Mouse (Mus musculus) stomach, embryonic 14.5 days (tissue): Measurements from ENCODE around the gene Fibp. TPM values are rescaled to one million over a fixed set of nuclear protein-coding genes. Genes with fewer than 3 reads are reported as not detected.
A peak's percentile ranks its signal among the peaks of the same experiment; 100 is the strongest.

Experiments
- ATAC-seq: fragments of 200-750 bp; cut with Nextera tagmentation; 2 replicates; pipeline ENCODE4 v1.8.0; 2017; ENCODE audit warnings: low read depth, moderate TSS enrichment; ENCODE audit not compliant: insufficient number of reproducible peaks, insufficient read depth, low FRiP score
- H3K27ac ChIP-seq: fragments of 300-500 bp; sonication (generic); 2 replicates; pipeline ENCODE4 v1.5.1; 2014; ENCODE audit warnings: mild to moderate bottlenecking, low read length, moderate library complexity, mixed read lengths
- H3K27me3 ChIP-seq: fragments of 300-500 bp; sonication (generic); 2 replicates; pipeline ENCODE4 v1.6.1; 2014; ENCODE audit warnings: low read length, control low read depth, mixed read lengths; ENCODE audit not compliant: control insufficient read depth, insufficient read depth
- H3K36me3 ChIP-seq: fragments of 300-500 bp; sonication (generic); 2 replicates; pipeline ENCODE4 v1.6.1; 2014; ENCODE audit warnings: mild to moderate bottlenecking, control low read depth, low read length, moderate library complexity, mixed read lengths; ENCODE audit not compliant: control insufficient read depth, insufficient read depth
- H3K4me1 ChIP-seq: fragments of 300-500 bp; sonication (generic); 2 replicates; pipeline ENCODE4 v1.6.1; 2014; ENCODE audit warnings: low read length, control low read depth, mixed read lengths; ENCODE audit not compliant: control insufficient read depth, insufficient read depth
- H3K4me2 ChIP-seq: fragments of 300-500 bp; sonication (generic); replicated peaks from 2 replicates; pipeline ENCODE4 v1.6.1; 2014; ENCODE audit warnings: low read depth, low read length, control low read depth
- H3K4me3 ChIP-seq: fragments of 300-500 bp; sonication (generic); 2 replicates; pipeline ENCODE4 v1.5.1; 2014; ENCODE audit warnings: low read depth, low read length, control low read depth
- H3K9ac ChIP-seq: fragments of 300-500 bp; sonication (generic); replicated peaks from 2 replicates; pipeline ENCODE4 v1.6.1; 2014; ENCODE audit warnings: low read depth, mild to moderate bottlenecking, control low read depth, low read length, moderate library complexity, mixed read lengths
- H3K9me3 ChIP-seq: fragments of 300-500 bp; sonication (generic); 2 replicates; pipeline ENCODE4 v1.6.1; 2016; ENCODE audit warnings: low read depth, low read length, control low read depth; ENCODE audit not compliant: control insufficient read depth
- WGBS: fragments of 180-500 bp; shearing (Covaris S2); extraction: QIAGEN DNeasy Blood & Tissue Kit; methylation state at CpG from one replicate; pipeline ENCODE4 v1.1.7; 2014; 5-methylcytosine and 5-hydroxymethylcytosine counted together
- polyA plus RNA-seq: library from polyadenylated mRNA; unstranded; fragments of >200 nt; fragmentation: Nextera tagmentation; extraction: Ambion mirVana; gene quantifications from 2 replicates; pipeline ENCODE4 v1.2.1, GENCODE M21; 2014

Fibp gene
- polyA plus RNA-seq, 1 experiment from 2014 or later = 130 TPM

- no peak for ATAC-seq
- Histone ChIP-seq H3K4me3 (peak overlapping the region; percentile 74), H3K27ac (peak overlapping the region; percentile 58; the same call in 1 of the 2 replicates)
These were observed 4.8 kb upstream of the Fibp start for GRCm38 (mm10) chr19:5455568-5455967.

DNA sequence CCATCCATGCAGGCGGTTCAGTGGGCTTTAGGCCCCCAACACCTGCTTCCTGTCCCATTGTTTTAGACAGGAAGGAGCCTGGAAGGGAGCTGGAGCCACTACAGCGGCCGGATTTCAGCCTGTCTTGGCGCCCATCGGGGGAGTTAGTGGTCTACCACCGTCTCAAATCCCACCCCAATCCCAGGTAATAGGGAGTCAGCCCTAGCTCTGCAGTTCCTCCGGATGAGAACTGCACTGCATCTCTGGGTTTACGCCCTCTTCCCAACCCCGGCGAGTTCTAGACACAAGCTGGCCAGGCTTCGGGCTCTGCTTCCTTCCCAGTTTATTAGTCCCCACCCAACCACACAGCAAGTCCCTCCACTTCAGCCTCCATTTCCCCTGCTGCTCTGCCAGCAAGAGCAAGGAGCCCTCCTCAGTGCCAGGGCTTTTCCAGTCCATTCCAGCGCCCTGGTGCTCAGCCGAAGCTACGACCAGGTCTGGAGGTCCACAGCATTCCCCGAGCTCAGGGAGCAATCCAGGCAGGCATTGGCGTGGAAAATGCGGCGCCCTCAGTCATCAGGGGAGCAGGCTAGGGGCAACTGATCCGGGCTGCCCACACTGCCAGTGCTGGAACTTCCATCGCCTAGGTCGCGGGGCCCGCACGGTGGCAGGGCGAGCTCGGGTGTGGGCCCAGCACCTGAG lies 4.0 kb upstream of the Fibp start:
- Histone ChIP-seq H3K27ac (peak overlapping the region; percentile 87), H3K4me1 (peaks cover 29% of the 10 kb centered on the region), H3K9ac (peak overlapping the region; percentile 78), H3K9me3 (no peaks in the 10 kb centered on the region), H3K4me3 (peak overlapping the region; percentile 74), H3K27me3 (no peaks in the 10 kb centered on the region), H3K36me3 (0 out of 2 replicates have a peak, but pooled peaks cover 6% of the 10 kb centered on the region), H3K4me2 (peak overlapping the region; percentile 99)
- 4% methylated on average over 26 of the region's 26 CpGs for WGBS
- no peak for ATAC-seq

More at GRCm38 (mm10) chr19:5455568-5455967, 4.8 kb upstream of the Fibp start:
- Histone ChIP-seq H3K36me3 (0 out of 2 replicates have a peak, but pooled peaks cover 6% of the 10 kb centered on the region), H3K4me1 (peaks cover 24% of the 10 kb centered on the region), H3K9me3 (no peaks in the 10 kb centered on the region), H3K4me2 (peak overlapping the region; percentile 99), H3K27me3 (no peaks in the 10 kb centered on the region), H3K9ac (peak overlapping the region; percentile 78; the same call in 1 of the 2 replicates)
- WGBS = 50% methylated on average over 8 of the region's 8 CpGs

GRCm38 (mm10) chr19:5456922-5457745 lies 3.3 kb upstream of the Fibp start:
- under 1% methylated on average over 70 of the region's 70 CpGs for WGBS
- peak; percentile 93 for ATAC-seq

GRCm38 (mm10) chr19:5457746-5458442 lies 2.5 kb upstream of the Fibp start, which contains the start of gene Ccdc85b:
Gene Ccdc85b (minus strand): TSS chr19:5457894.
- H3K9me3 ChIP-seq = no peaks in the 10 kb centered on the region
- peak; percentile 8; the same call in 1 of the 2 replicates for ATAC-seq
- H3K9ac ChIP-seq = peak within 1 kb of the TSS; percentile 78
- H3K27me3 ChIP-seq = no peaks in the 10 kb centered on the region
- 7% methylated on average over 14 of the region's 14 CpGs for WGBS
- H3K4me2 ChIP-seq = peak within 1 kb of the TSS; percentile 99
- peaks cover 30% of the 10 kb centered on the region for H3K4me1 ChIP-seq
- peak within 1 kb of the TSS; percentile 74 for H3K4me3 ChIP-seq
- peaks cover 16% of the 10 kb centered on the region for H3K36me3 ChIP-seq
- peak within 1 kb of the TSS; percentile 87 for H3K27ac ChIP-seq

More at GRCm38 (mm10) chr19:5456922-5457745, 3.3 kb upstream of the Fibp start:
- Histone ChIP-seq H3K4me3 (peak overlapping the region; percentile 74), H3K36me3 (peaks cover 9% of the 10 kb centered on the region; the same call in 1 of the 2 replicates), H3K4me1 (peaks cover 30% of the 10 kb centered on the region), H3K27ac (peak overlapping the region; percentile 87), H3K9me3 (no peaks in the 10 kb centered on the region), H3K9ac (peak overlapping the region; percentile 78), H3K4me2 (peak overlapping the region; percentile 99), H3K27me3 (no peaks in the 10 kb centered on the region)

DNA sequence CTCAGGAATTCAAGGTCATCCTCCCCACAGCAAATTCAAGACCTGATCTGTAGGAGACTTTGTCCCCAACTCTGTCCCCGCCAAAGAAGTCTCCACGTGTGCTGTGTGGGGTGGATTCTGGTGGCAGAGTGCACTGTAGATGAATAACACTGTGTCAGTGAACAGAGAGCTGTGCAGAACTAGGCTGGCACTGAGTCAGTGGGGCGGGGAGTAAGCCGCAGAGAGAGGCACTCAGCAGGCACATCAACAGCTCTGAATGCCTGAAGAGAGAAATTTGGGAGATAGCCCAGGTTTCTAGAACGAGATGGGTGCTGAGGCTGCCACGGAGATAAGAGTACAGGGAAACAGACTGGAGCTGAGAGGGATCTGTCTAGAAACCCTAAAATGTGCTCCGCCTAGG lies 1.4 kb upstream of the Fibp start:
- Histone ChIP-seq H3K9ac (no peak overlapping the region), H3K4me3 (no peak overlapping the region), H3K9me3 (no peaks in the 10 kb centered on the region), H3K4me2 (no peak overlapping the region), H3K27ac (no peak overlapping the region), H3K4me1 (peaks cover 31% of the 10 kb centered on the region), H3K36me3 (peaks cover 23% of the 10 kb centered on the region), H3K27me3 (no peaks in the 10 kb centered on the region)
- 66% methylated on average over 7 of the region's 7 CpGs for WGBS
- no peak for ATAC-seq

DNA sequence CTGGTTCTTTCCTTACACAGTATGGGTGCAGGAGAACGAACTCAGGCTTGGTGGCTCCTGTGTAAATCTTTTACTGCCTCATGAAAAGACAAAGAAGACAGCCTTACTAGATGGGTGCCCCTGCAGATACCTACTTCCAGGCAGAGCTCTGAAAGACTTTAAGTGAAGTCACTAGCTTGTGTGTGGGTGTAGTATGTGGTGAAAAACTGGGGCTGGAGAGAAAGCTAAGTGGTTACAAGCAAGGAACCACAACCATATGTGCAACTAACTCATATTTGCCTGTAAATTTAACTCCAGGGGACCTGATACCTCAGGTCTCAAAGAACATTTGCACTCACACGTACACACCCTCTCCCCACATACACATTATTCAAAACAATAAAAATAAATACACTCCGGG lies 519 bp upstream of the Fibp start:
- Histone ChIP-seq H3K4me1 (peaks cover 33% of the 10 kb centered on the region), H3K27me3 (no peaks in the 10 kb centered on the region), H3K4me2 (peak overlapping the region; percentile 90), H3K36me3 (peaks cover 25% of the 10 kb centered on the region), H3K9ac (peak overlapping the region; percentile 61), H3K9me3 (no peaks in the 10 kb centered on the region), H3K4me3 (peak overlapping the region; percentile 86), H3K27ac (no peak overlapping the region)
- WGBS = 29% methylated on average over 3 of the region's 3 CpGs
- no peak for ATAC-seq

DNA sequence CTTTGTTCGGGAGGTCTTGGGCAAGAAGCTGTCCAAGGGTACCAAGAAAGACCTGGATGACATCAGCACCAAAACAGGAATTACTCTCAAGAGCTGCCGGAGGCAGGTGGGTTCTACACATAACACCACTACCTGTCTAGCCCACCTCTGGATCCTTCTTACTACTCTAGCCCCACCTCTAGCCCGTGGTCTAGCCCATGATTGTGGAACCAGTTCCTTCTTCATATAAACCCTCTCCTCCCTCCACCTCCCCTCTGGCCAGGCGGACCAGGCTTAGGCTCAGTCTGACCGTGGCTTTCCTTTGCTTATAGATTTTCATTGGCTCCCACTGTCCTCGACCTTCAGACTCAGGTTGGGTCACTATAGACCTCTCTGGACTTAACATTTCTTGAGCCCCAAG lies 996 bp downstream of the Fibp start:
- peaks cover 18% of the 10 kb centered on the region for H3K4me1 ChIP-seq
- ATAC-seq = no peak
- peak overlapping the region; percentile 86 for H3K4me3 ChIP-seq
- H3K27ac ChIP-seq = no peak overlapping the region
- peak overlapping the region; percentile 61; the same call in 1 of the 2 replicates for H3K9ac ChIP-seq
- peaks cover 40% of the 10 kb centered on the region for H3K36me3 ChIP-seq
- H3K9me3 ChIP-seq = no peaks in the 10 kb centered on the region
- peak overlapping the region; percentile 90 for H3K4me2 ChIP-seq
- 86% methylated on average over 6 of the region's 6 CpGs for WGBS
- no peaks in the 10 kb centered on the region for H3K27me3 ChIP-seq

DNA sequence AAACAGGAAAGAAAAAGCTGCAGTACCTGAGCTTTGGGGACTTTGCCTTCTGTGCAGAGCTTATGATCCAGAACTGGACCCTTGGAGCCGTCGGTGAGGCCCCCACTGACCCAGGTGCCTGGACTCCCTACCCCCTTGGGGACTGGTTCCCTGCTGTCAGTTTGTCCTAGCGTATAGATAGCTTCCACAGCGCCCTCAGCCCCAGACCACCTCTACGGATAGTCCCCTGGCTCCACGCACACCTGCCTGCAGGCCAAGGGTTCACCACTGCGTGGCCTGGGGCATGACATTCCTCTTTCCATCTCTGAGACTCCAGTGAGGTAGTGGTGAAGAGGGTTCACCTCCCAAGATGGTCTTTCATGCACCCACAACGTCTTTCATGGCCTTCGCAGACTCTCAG lies 2.8 kb downstream of the Fibp start:
- peaks cover 47% of the 10 kb centered on the region for H3K36me3 ChIP-seq
- no peak overlapping the region for H3K4me2 ChIP-seq
- H3K9me3 ChIP-seq = no peaks in the 10 kb centered on the region
- ATAC-seq = no peak
- WGBS = 87% methylated on average over 9 of the region's 9 CpGs
- H3K9ac ChIP-seq = no peak overlapping the region
- no peak overlapping the region for H3K27ac ChIP-seq
- H3K4me1 ChIP-seq = peaks cover 12% of the 10 kb centered on the region; the same call in 1 of the 2 replicates
- H3K27me3 ChIP-seq = no peaks in the 10 kb centered on the region
- H3K4me3 ChIP-seq = no peak overlapping the region
